Mouse (Mus musculus) small intestine, adult 2 months (tissue): ENCODE results near the gene Tmem143. TPM values are rescaled to one million over a fixed set of nuclear protein-coding genes. Genes with fewer than 3 reads are reported as not detected.
"Not testable (repeated sequence)": the region's sequence is repeated elsewhere in the genome, so short reads cannot be mapped to it uniquely, and the experiment has no call there.

Experiments
- H3K27ac ChIP-seq: fragments of 200-500 bp; 2 replicates; pipeline ENCODE4 v1.5.1; 2012; ENCODE audit warnings: low read depth, low read length, control low read depth, inconsistent platforms; ENCODE audit not compliant: insufficient read depth
- H3K27me3 ChIP-seq: fragments of 200-500 bp; 2 replicates; pipeline ENCODE4 v1.6.1; 2012; ENCODE audit warnings: mild to moderate bottlenecking, moderate library complexity, low read length, inconsistent platforms; ENCODE audit not compliant: control insufficient read depth, insufficient read depth
- H3K36me3 ChIP-seq: fragments of 200-500 bp; 2 replicates; pipeline ENCODE4 v1.6.1; 2012; ENCODE audit warnings: mild to moderate bottlenecking, low read length, control low read depth, inconsistent platforms; ENCODE audit not compliant: control insufficient read depth, insufficient read depth
- H3K4me1 ChIP-seq: fragments of 200-500 bp; 2 replicates; pipeline ENCODE4 v1.6.1; 2012; ENCODE audit warnings: low read length, inconsistent platforms, mixed read lengths; ENCODE audit not compliant: control insufficient read depth, insufficient read depth, insufficient read length
- H3K4me3 ChIP-seq: fragments of 200-500 bp; 2 replicates; pipeline ENCODE4 v1.5.1; 2012; ENCODE audit warnings: low read depth, mild to moderate bottlenecking, control low read depth, inconsistent platforms, low read length, moderate library complexity
- CTCF ChIP-seq: fragments of 200-500 bp; IDR thresholded peaks from 2 replicates; pipeline ENCODE4 v1.5.1; 2012; ENCODE audit warnings: low read depth, mild to moderate bottlenecking, control low read depth, inconsistent platforms, low read length, moderate library complexity, mixed read lengths; ENCODE audit not compliant: insufficient replicate concordance, insufficient read length; ENCODE audit errors: extremely low read depth
- POLR2A ChIP-seq: fragments of 200-500 bp; IDR thresholded peaks from 2 replicates; pipeline ENCODE4 v1.6.1; 2012; ENCODE audit warnings: low read depth, mild to moderate bottlenecking, control low read depth, inconsistent platforms, low read length, moderate library complexity
- WGBS: fragments of 180-500 bp; shearing (Covaris S2); methylation state at CpG from one replicate; pipeline ENCODE4 v1.1.7; 2018; 5-methylcytosine and 5-hydroxymethylcytosine counted together
- polyA plus RNA-seq: library from polyadenylated mRNA; depleted of rRNA; stranded (reverse); fragments of >200 nt; gene quantifications from 2 replicates; pipeline ENCODE4 v1.2.3, GENCODE M21; 2012

Tmem143 gene
- polyA plus RNA-seq, 1 experiment: 46.4 TPM

DNA sequence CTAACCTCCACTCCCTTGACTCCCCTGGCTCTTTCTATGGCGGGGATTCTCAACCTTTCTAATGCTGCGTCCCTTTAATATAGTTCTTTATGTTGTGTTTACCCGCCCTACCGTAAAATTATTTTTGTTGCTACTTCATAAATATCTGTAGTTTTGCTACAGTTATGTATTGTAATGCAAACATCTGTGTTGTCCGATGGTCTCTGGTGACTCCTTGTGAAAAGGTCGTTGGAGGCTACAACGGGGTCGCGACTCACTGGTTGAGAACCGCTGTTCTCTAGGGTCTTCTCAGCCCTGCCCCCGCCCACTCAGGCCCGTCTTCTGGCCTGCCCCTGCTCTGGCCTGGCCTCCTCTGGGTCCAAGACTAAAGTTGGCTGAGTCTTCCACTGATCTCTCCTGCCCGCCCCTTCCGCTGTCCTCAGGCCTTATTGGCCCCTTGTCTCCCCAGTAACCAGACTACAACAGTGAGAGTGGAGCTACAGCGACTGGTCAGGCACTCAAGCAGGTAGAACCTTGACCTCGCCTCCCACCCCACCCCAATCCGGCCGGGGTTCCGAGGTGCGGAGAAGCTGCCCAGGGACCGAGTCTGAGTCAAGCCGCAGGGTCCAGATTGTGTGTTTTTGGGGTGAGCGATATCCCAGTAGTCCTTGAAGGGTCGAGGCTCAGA is 27.2 kb downstream of the Tmem143 start, which contains the start of gene Ccdc114:
Gene Ccdc114 (plus strand): TSS at position 311 of the 667 bp plus-strand sequence.
- Histone ChIP-seq H3K27me3 (no peaks in the 10 kb centered on the region), H3K4me3 (peak within 1 kb of the TSS; percentile 61), H3K27ac (peak within 1 kb of the TSS; percentile 84), H3K4me1 (peaks cover 23% of the 10 kb centered on the region), H3K36me3 (no peaks in the 10 kb centered on the region)
- peak; percentile 71 for TF ChIP-seq POLR2A
- TF ChIP-seq CTCF: no peak
- WGBS: 7% methylated on average over 24 of the region's 24 CpGs

DNA sequence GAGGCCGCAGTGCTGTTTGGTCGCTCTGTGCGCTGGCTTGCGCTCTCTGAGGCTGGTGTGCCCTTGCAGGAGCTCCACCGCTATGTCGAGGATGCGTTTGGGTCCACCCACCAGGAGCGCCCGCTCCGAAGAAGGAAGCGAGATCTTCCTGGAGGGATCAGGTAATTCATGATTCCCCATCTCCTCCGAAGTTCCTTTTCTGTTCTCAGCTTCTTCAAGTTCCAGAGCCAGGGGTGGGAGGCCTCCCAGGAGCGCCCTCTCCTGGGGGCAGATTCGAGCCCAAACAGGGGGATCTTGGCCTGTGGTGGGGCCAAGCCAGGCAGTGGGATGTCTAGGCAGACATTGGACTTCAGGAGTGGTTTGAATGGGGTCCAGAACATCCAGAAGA is 27.7 kb downstream of the Tmem143 start:
- H3K4me3 ChIP-seq: peak overlapping the region; percentile 61
- no peaks in the 10 kb centered on the region for H3K36me3 ChIP-seq
- 11% methylated on average over 14 of the region's 14 CpGs for WGBS
- no peaks in the 10 kb centered on the region for H3K27me3 ChIP-seq
- H3K27ac ChIP-seq: peak overlapping the region; percentile 84
- peaks cover 19% of the 10 kb centered on the region for H3K4me1 ChIP-seq
- TF ChIP-seq POLR2A: no peak
- peak; percentile 42; the same call in 1 of the 2 replicates for TF ChIP-seq CTCF

DNA sequence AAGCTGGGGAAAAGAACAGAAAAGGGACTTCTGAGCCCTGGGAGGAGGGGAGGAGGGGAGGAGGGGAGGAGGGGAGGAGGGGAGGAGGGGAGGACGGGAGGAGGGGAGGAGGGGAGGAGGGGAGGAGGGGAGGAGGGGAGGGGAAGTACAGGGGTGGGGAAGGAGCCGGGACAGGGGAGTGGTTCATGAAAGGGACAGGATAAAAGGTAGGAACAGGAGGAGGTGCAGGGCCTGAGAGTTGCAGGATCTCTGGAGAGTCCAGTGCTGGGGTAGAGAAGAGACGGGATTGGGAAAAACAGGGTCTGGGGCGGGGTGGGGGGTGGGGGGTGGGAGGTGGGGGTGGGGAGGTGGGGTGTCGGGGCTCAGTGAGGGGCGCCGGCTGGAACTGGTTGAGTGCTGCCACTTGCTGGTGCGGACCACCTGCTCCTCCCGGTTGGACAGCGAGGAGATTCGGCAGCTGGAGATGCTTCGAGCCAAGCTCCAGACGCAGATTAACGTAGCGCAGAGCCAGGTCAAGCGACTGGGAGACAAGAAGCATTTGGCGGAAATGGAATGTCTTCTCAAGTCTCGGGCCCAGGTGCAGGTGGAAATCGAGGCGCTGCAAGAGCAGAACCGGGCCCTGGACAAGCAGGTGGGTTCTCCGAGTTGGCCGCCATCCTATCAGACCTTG is 32.0 kb downstream of the Tmem143 start:
- no peaks in the 10 kb centered on the region for H3K27me3 ChIP-seq
- no peak for TF ChIP-seq CTCF
- TF ChIP-seq POLR2A: no peak
- 51% methylated on average over 21 of the region's 23 CpGs for WGBS

DNA sequence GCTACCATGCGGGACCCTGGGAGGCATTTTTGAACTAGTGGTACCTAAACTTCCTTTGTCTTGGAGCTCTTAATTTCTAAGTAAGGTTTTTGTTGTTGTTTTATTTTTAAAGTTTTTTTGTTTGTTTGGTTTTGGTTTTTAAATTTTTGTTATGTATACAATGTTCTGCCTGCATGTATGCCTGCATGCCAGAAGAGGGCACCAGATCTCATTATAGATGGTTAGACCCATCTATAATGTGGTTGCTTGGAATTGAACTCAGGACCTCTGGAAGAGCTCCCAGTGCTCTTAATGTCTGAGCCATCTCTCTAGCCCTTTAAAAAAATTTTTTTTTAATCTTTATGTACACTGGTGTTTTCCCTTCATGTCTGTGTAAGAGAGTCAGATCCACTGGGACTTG is 32.9 kb downstream of the Tmem143 start:
- Histone ChIP-seq H3K4me3 (no peak overlapping the region), H3K27me3 (no peaks in the 10 kb centered on the region), H3K27ac (no peak overlapping the region), H3K36me3 (peaks cover 4% of the 10 kb centered on the region; the same call in 1 of the 2 replicates), H3K4me1 (peaks cover under 1% of the 10 kb centered on the region; the same call in 1 of the 2 replicates)
- WGBS: 98% methylated on average over 1 of the region's 1 CpGs
- TF ChIP-seq CTCF: no peak
- no peak for TF ChIP-seq POLR2A

More for the DNA sequence above, 32.0 kb downstream of the Tmem143 start:
- Histone ChIP-seq H3K36me3 (peaks cover 4% of the 10 kb centered on the region; the same call in 1 of the 2 replicates), H3K4me1 (peaks cover 8% of the 10 kb centered on the region), H3K4me3 (no peak overlapping the region), H3K27ac (no peak overlapping the region)

DNA sequence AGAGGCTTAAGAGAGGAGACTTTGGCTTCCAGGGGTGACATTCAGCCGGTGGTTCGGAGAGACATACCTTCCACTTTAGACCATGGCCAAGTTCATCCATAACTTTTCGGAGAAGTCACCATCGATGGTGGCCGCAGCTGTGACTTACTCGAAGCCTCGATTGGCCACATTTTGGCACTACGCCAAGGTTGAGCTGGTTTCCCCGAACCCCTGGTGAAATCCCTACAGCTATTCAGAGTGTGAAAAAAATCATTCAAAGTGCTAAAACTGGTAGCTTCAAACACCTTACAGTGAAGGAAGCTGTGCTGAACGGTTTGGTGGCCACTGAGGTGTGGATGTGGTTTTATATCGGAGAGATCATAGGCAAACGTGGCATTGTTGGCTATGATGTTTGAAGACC is 37.0 kb downstream of the Tmem143 start:
- H3K4me1 ChIP-seq, H3K4me3 ChIP-seq, H3K36me3 ChIP-seq, H3K27ac ChIP-seq, H3K27me3 ChIP-seq: not testable (repeated sequence)
- 79% methylated on average over 12 of the region's 12 CpGs for WGBS

DNA sequence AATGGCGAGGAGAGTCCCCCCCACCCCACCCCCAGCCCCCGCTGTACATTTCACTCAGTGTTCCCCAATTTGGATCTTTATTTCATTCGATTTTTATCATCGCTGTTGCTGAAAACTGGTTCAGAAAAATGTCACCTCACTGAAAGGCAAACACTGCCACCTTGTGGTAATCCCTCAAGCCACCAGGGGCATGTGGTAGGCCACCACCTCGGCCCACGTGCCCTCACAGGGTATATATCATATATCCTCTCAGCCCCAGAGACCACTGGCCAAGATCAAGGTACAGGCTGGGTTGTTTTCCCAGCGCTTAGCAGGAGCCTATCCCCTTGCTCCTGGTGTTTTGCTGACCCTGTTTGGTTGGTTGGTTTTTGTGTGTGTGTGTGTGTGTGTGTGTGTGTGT is 38.4 kb downstream of the Tmem143 start:
- TF ChIP-seq POLR2A (no peak), CTCF (peak; percentile 67; the same call in 1 of the 2 replicates)
- 14% methylated on average over 7 of the region's 7 CpGs for WGBS

DNA sequence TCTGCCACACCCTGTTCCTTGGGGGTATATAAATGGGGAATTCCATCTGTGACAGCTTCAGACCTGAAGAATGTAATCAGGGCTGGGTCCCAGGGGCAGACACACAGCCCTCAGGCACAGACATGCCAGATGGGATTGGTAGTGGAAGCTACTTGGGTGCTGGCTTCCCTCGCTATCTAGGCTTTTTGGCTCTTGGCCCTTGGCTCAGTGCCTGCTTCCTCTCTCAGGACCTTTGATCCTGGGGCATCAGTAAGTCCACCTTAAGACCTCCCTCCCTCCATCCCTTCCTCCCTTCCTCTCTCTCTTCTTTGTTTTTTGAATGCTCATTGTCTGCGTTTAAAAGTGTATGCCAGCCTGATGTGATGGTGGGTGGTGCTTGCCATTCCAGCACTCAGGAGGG is 43.1 kb downstream of the Tmem143 start:
- 19% methylated on average over 2 of the region's 2 CpGs for WGBS

More for the DNA sequence above, 38.4 kb downstream of the Tmem143 start:
- peaks cover 4% of the 10 kb centered on the region; the same call in 1 of the 2 replicates for H3K36me3 ChIP-seq
- no peak overlapping the region for H3K4me3 ChIP-seq
- no peaks in the 10 kb centered on the region for H3K27me3 ChIP-seq
- H3K4me1 ChIP-seq: peaks cover 6% of the 10 kb centered on the region
- no peak overlapping the region for H3K27ac ChIP-seq

More for the DNA sequence above, 43.1 kb downstream of the Tmem143 start:
- H3K4me3 ChIP-seq: no peak overlapping the region
- peak overlapping the region; percentile 52; the same call in 1 of the 2 replicates for H3K27ac ChIP-seq
- no peaks in the 10 kb centered on the region for H3K27me3 ChIP-seq
- H3K4me1 ChIP-seq: peaks cover 11% of the 10 kb centered on the region
- H3K36me3 ChIP-seq: no peaks in the 10 kb centered on the region; the same call in 1 of the 2 replicates
- TF ChIP-seq POLR2A: no peak
- TF ChIP-seq CTCF: no peak
